Mouse (Mus musculus) erythroblast, embryonic 14.5 days (primary cell): ENCODE data around the gene A930018P22Rik.
"Not testable (repeated sequence)": the region's sequence is repeated elsewhere in the genome, so short reads cannot be mapped to it uniquely, and the experiment has no call there.

ENCODE experiments used
- GATA1 ChIP-seq: IDR thresholded peaks from 2 replicates; pipeline ENCODE4 v1.6.1; 2012; ENCODE audit warnings: low read length, inconsistent platforms, mixed read lengths
- TAL1 ChIP-seq: IDR thresholded peaks from 3 replicates; pipeline ENCODE4 v1.6.1; 2012; ENCODE audit warnings: low read length, inconsistent platforms, mixed read lengths

DNA sequence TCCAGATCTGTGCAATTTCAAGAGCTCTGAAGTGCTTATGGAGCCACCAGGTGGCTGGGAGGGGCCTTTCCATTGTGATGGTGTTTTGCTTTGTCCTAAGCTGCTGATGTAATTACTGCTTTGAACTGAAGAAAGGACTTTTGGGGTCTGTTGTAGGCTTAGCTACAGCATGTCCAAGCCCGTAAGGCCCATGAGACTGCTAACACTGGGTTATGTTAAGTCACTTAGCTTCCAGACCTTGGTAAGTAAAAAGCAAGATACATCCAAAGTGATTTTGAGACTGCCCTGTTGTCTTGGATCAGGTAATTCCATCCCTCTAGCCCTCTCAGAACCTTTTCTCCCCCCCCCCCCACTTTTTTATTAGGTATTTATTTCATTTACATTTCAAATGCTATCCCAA, 25.8 kb upstream of the A930018P22Rik start:
- not testable (repeated sequence) for TF ChIP-seq TAL1, GATA1
